Mouse (Mus musculus) left cerebral cortex, postnatal 10 days (tissue): ENCODE measurements around the gene Zmiz2. TPM values are rescaled to one million over a fixed set of nuclear protein-coding genes. Genes with fewer than 3 reads are reported as not detected.
"Not testable (repeated sequence)": the region's sequence is repeated elsewhere in the genome, so short reads cannot be mapped to it uniquely, and the experiment has no call there.

Experiments used
- DNase-seq, 2 experiments: peaks; one replicate each; pipeline ENCODE4 v3.0.0; 2021 to 2022; ENCODE audit warnings: low spot score in 2 of 2, mixed read lengths in 1 of 2; ENCODE audit errors: extremely low spot score in 1 of 2
- intact Hi-C: fragments of 180-260 bp; cut with DNase I; formaldehyde crosslinking; loops from one replicate; pipeline ENCODE4 v1.15.1; 2025
- total RNA-seq, 2 experiments: library from RNA; stranded (reverse); gene quantifications; 2 replicates each; pipeline ENCODE4 v1.2.3; 2021

The Zmiz2 gene
- total RNA-seq, result 100 to 1,000 TPM; 199 to 203 TPM

- peak; percentile 84 to 98 for DNase-seq
- intact Hi-C loops, result no loop called here
Measured at GRCm38 (mm10) chr11:6388726-6389413, at the start of gene Zmiz2. Gene Zmiz2 (plus strand): TSS chr11:6389074.

DNA sequence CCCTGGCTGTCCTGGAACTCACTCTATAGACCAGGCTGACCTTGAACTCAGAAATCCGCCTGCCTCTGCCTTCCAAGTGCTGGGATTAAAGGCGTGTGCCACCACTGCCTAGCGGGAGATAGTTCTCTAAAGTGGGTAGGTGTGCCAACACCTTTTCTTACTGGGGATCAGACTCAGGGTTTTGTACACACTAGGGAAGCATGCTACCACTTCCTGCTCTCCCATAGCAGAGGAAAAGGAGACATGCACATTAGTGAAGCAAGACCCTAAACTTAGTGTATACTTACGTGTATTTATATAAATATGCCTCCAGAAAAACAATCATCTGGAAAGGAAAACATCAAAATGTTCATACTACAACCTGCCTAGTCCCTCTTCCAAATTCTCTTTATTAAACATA lies 42.9 kb upstream of the Zmiz2 start:
- intact Hi-C loops, result no loop called here
- no peak for DNase-seq

DNA sequence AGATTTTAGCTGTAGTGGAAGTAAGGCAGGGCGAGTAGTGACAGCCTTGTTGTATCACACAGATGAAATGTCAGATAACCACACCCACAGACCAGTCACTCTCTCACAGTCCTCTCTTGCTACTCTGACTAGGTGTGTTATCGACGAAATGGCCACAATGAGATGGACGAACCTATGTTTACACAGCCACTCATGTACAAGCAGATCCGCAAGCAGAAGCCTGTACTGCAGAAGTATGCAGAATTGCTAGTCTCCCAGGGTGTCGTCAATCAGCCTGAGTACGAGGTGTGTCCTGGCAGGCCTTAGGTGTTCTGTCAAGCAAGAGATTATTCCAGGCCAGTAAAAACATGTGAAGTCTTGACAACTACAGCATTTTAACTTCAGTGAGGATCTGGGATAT lies 41.9 kb upstream of the Zmiz2 start:
- intact Hi-C loops, result no loop called here
- DNase-seq, result no peak

DNA sequence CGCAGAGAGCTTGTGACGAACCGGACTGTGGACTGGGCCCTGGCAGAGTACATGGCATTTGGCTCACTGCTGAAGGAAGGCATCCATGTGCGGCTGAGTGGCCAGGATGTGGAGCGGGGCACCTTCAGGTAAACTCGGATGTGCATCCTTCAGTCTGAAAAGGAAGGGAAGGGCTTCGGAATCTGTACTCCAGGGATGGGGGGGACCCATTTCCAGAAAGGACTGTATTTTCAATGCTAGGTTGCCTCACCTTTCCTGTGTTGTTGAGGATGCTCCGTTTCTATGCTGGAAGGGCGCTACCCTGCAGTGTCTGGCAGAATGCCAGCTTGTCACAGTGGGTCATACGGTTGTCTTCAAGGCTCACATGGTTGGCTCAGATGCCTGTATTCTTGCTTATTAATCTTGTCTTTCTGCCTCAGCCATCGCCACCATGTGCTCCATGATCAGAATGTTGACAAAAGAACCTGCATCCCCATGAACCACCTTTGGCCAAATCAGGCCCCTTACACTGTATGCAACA lies 40.1 kb upstream of the Zmiz2 start:
- intact Hi-C loops, result no loop called here
- DNase-seq, result no peak

GRCm38 (mm10) chr11:6349586-6349985 lies 39.3 kb upstream of the Zmiz2 start:
- intact Hi-C loops, result no loop called here
- DNase-seq, result no peak

- intact Hi-C loops, result no loop called here
Measured at GRCm38 (mm10) chr11:6355106-6355505, 33.8 kb upstream of the Zmiz2 start.

GRCm38 (mm10) chr11:6364581-6365275 lies 24.1 kb upstream of the Zmiz2 start:
- DNase-seq, result no peak
- intact Hi-C loops, result no loop called here

More at GRCm38 (mm10) chr11:6355106-6355505, 33.8 kb upstream of the Zmiz2 start:
- DNase-seq, result no peak

GRCm38 (mm10) chr11:6365885-6366284 lies 23.0 kb upstream of the Zmiz2 start:
- DNase-seq, result peak; percentile 27 to 81
- intact Hi-C loops, result no loop called here

DNA sequence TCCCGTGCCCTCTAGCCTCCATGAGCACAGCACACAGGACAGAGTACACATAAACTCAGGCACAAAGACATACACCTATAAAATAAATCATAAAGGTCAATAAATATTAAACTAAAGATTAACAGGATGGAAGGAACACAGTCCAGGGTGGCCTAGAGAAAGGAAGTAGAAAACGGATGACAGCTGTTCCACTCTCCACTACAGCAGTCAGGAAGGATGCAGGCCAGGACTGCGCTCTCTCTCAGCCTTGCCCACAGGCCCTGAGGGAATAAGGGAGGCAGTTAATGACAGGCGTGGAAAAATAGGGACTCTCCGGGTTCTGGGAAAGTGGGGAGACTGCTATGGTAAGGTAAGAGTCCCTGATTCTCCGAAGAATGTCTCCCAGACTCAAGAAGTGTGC lies 22.4 kb upstream of the Zmiz2 start:
- intact Hi-C loops, result no loop called here

GRCm38 (mm10) chr11:6367156-6367555 lies 21.7 kb upstream of the Zmiz2 start:
- intact Hi-C loops, result no loop called here

More for the DNA sequence above, 22.4 kb upstream of the Zmiz2 start:
- no peak for DNase-seq

GRCm38 (mm10) chr11:6367986-6368385 lies 20.9 kb upstream of the Zmiz2 start:
- intact Hi-C loops, DNase-seq: not testable (repeated sequence)

More at GRCm38 (mm10) chr11:6367156-6367555, 21.7 kb upstream of the Zmiz2 start:
- DNase-seq, result no peak

- intact Hi-C loops, result no loop called here
- no peak for DNase-seq
Measured at GRCm38 (mm10) chr11:6371376-6372155, 17.3 kb upstream of the Zmiz2 start.

DNA sequence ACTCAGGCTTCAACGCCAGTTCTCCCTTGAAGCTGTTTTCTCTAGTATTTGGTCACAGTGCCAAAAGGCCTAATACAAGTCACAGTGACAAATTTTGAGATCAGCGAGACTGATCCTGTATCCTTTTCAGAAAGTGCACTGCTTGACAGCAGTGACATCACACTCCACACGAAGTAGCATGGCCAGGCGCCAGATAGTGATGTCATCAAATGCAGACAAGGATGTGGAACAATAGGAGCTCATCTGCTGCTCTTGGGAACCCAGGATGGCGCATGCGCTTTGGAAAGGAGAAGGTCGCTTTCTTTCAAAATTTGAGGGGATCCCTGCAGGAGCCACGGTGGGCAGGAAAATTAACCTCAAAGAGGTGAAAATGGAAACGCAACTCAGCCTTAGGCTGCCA lies 16.1 kb upstream of the Zmiz2 start:
- intact Hi-C loops, result no loop called here
- DNase-seq, result no peak

DNA sequence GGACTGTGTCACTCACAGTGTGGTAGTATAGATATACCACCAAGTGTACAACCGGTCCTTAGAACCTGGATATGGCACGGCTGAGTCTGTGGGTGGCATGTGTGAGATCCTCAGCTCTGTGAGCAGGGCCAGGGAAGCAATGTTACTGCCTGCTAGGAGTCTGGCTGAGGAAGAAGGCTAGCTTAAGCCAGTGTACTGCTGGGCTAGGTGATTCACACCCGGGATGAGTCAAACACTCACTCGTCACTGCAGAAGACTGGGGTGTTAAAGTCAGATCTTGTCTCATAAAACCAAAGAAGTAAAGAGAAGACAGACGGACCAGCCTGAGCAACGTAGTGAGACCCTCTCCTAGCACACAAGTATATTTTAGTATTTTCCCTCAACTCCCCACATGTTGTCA lies 8.0 kb upstream of the Zmiz2 start:
- intact Hi-C loops, result no loop called here
- no peak for DNase-seq

DNA sequence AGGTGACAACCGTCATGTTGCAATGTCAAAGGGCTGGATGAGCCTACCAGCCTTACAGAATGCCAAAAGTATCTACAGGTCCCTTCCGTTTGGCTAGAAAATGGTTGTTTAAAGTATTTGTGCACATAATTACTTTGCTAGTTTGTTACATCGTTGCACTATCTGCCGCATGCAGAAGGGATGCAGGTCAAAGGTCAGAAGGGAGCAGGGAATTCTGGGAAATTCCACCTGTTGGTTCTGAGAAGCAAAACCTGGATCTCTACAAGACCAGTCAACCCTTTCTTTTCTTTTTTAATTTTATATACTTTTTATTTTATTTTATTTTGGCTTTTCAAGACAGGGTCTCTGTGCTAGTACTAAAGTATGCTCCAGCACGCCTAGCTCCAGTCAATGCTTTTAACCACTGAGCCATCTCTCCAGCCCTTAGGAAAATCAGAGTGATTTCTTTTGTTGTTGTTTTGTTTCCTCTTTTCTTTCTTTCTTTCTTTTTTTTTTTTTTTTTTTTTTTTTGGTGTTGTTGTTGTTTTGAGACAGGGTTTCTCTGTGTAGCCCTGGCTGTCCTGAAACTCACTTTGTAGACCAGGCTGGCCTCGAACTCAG lies 648 bp upstream of the Zmiz2 start:
- no peak for DNase-seq
- intact Hi-C loops, result no loop called here

DNA sequence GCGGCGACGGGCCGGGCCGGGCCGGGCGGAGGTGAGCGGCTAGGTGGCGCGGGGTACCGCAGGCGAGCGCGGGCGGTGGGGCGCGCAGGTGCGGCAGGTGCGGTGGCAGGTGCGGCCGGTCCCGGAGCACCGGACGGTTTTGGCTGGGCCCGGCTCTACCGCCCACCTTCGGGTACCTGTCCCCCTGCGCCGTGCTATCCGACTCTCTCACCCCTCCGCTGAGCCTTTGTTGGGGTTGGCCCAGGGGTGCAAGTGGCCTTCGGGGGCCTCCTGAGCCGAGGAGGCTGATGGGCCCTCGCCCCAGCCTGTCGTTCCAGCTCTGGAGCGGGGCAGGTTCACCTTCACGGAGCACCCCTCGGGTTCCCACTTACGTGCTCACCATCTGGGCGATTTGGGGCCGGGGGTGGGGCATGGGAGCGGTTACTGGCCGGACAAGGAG lies 628 bp downstream of the Zmiz2 start:
- intact Hi-C loops, result no loop called here
- DNase-seq, result peak in 1 of 2 experiments; percentile 42

- DNase-seq, result no peak
- intact Hi-C loops, result no loop called here
Measured at GRCm38 (mm10) chr11:6390376-6391053, 1.6 kb downstream of the Zmiz2 start.

DNA sequence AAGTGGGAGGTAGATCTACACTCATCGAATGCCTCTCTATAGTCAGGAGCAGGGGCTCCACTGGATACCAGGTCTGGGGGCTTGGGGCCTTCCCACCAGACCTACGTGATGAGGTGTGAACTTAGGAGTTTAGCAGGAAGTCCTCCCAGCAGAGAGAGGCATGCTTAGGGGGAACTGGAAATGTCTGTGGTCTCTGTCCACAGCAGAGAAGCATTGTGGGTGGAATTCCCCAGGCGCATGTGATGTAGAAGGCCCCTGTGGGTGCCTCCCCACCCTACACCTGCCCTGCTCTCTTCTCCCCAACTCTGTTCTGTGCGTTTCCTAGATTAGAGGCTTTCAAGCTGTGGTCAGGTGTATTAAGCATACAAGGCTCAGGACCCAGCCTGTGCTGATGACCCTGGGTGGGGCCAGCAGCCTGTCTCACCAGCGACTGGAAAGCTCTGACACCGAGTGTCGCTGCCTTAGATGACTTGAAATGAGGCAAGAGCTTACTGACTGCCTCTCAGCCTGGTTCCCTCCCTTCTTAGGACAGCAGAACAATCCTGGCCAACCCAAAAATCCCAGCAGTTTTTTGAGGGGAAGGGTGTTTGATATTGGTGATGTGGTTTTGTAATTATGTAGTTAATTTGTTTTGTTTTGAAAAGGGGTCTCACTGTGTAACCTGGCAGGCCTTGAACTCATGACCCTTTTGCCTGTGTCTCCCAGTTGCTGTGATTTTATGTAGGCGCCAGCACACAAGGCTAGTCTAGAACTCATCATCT lies 2.8 kb downstream of the Zmiz2 start:
- intact Hi-C loops, result no loop called here
- DNase-seq, result no peak
